Mouse (Mus musculus) central nervous system, embryonic 14 days (tissue): ENCODE measurements around the gene Fbxw10. TPM values are rescaled to one million over a fixed set of nuclear protein-coding genes. Genes with fewer than 3 reads are reported as not detected.

Source experiments
- polyA plus RNA-seq: library from polyadenylated mRNA; depleted of rRNA; stranded (reverse); fragments of >200 nt; gene quantifications from 2 replicates; pipeline ENCODE4 v1.2.3, GENCODE M21; 2012; rRNA removed

Gene Fbxw10
- 0.33 and 0.43 TPM in 2 replicates for polyA plus RNA-seq

GRCm38 (mm10) chr11:62846961-62847654 is at the start of gene Fbxw10:
Fbxw10 (plus strand) TSS chr11:62847069.

GRCm38 (mm10) chr11:62820059-62820541 is 26.8 kb upstream of the Fbxw10 start, which contains the start of gene Trim16:
Trim16 (plus strand) TSS chr11:62820231.

GRCm38 (mm10) chr11:62879220-62880048 is 32.6 kb downstream of the Fbxw10 start, which contains the start of gene Tvp23b:
Tvp23b (plus strand) TSS chr11:62879455.

Other genes with a start within 250 kb of the Fbxw10 start
- 15.6 and 16.8 TPM in 2 replicates for gene Lrrc75a, start 198.5 kb upstream of the Fbxw10 start, polyA plus RNA-seq
- 35.2 and 38.2 TPM in 2 replicates for gene Mmgt2, start 198.4 kb upstream of the Fbxw10 start, polyA plus RNA-seq
- gene Zfp287, start 115.2 kb upstream of the Fbxw10 start, polyA plus RNA-seq, result 14.9 TPM in 2 replicates
- not detected in 2 replicates for gene Gm10428, start 94.0 kb upstream of the Fbxw10 start, polyA plus RNA-seq
- gene Zfp286, start 57.6 kb upstream of the Fbxw10 start, polyA plus RNA-seq, result 21.9 and 23.1 TPM in 2 replicates
- 3.8 and 5.7 TPM in 2 replicates for gene Trim16, start 26.8 kb upstream of the Fbxw10 start, polyA plus RNA-seq
- 29.2 and 31.8 TPM in 2 replicates for gene Tvp23b, start 32.4 kb downstream of the Fbxw10 start, polyA plus RNA-seq
- gene Cdrt4, start 104.1 kb downstream of the Fbxw10 start, polyA plus RNA-seq, result 0.31 and 0.50 TPM in 2 replicates
- 0.05 TPM in 1 of 2 replicates, not detected in the other for gene Tekt3, start 214.6 kb downstream of the Fbxw10 start, polyA plus RNA-seq